Mouse (Mus musculus): ENCODE results near the gene Ppm1l. TPM values are rescaled to one million over a fixed set of nuclear protein-coding genes. Genes with fewer than 3 reads are reported as not detected.

Ppm1l gene
- polyA plus RNA-seq, 1 experiment: 6.8 TPM

GRCm38 (mm10) chr3:69364151-69364550 lies 47.5 kb downstream of the Ppm1l start:
- no peak overlapping the region for H3K4me2 ChIP-seq (ENCODE audit: low read depth)
- no peaks in the 10 kb centered on the region for H3K27me3 ChIP-seq (ENCODE audit: control insufficient read depth, insufficient read depth, insufficient read length)
- TF ChIP-seq POLR2A (IDR thresholded peaks at IDR 0.05; ENCODE audit: insufficient read length, low read depth) (no peak), TCF3 (IDR thresholded peaks at IDR 0.05; ENCODE audit: insufficient read length, low read depth) (no peak), CEBPB (IDR thresholded peaks at IDR 0.05; ENCODE audit: insufficient read depth, poor library complexity, severe bottlenecking) (no peak), TCF12 (IDR thresholded peaks at IDR 0.05; ENCODE audit: insufficient read depth, poor library complexity, severe bottlenecking) (no peak)
- H3K36me3 ChIP-seq (ENCODE audit: control insufficient read depth, insufficient read depth): no peaks in the 10 kb centered on the region
- H3K4me3 ChIP-seq: no peak overlapping the region
- H3K79me2 ChIP-seq (ENCODE audit: control insufficient read depth, insufficient read depth): no peaks in the 10 kb centered on the region
- H3ac ChIP-seq (ENCODE audit: control insufficient read depth, insufficient read length): no peak overlapping the region

GRCm38 (mm10) chr3:69367916-69368315 lies 51.3 kb downstream of the Ppm1l start:
- no peak overlapping the region for H3K4me3 ChIP-seq
- TF ChIP-seq TCF3 (IDR thresholded peaks at IDR 0.05; ENCODE audit: insufficient read length, low read depth): no peak
- no peak for TF ChIP-seq MAX (IDR thresholded peaks at IDR 0.05; ENCODE audit: low read depth)
- no peak for TF ChIP-seq MYOG (IDR thresholded peaks at IDR 0.05; ENCODE audit: control insufficient read depth in 1 of 3, insufficient read depth in 1 of 3, insufficient read length in 2 of 3, low read depth in 2 of 3)
- no peak for TF ChIP-seq CEBPB (IDR thresholded peaks at IDR 0.05; ENCODE audit: insufficient read depth, poor library complexity, severe bottlenecking)
- TF ChIP-seq TCF12 (IDR thresholded peaks at IDR 0.05; ENCODE audit: insufficient read depth, poor library complexity, severe bottlenecking): no peak
- no peak overlapping the region for H3K4me2 ChIP-seq (ENCODE audit: low read depth)

DNA sequence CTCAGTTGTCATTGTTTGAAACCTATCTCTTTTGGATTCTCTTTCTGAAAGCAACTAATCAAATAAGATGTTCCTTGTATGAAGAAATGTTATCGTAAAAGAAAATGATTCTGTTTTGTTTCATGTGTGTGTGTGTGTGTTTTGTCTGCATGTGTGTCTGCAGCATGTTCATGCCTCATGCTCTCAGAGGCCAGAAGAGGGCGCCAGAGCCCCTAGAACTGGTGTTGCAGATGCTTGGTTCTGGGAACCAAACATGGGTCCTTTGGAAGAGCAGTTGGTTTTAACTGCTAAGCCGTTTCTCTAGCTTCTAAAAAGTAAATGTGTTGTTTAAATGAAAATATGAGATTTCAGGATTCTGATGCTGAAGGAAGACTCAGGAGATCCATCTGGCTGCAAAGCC lies 56.1 kb downstream of the Ppm1l start:
- no peak overlapping the region for H3K4me2 ChIP-seq (ENCODE audit: low read depth)
- no peak overlapping the region for H3K4me3 ChIP-seq
- H3K79me2 ChIP-seq (ENCODE audit: control insufficient read depth, insufficient read depth): no peaks in the 10 kb centered on the region
- H3K36me3 ChIP-seq (ENCODE audit: control insufficient read depth, insufficient read depth): no peaks in the 10 kb centered on the region
- no peak for TF ChIP-seq TCF3 (IDR thresholded peaks at IDR 0.05; ENCODE audit: insufficient read length, low read depth)
- no peak for TF ChIP-seq CEBPB (IDR thresholded peaks at IDR 0.05; ENCODE audit: insufficient read depth, poor library complexity, severe bottlenecking)
- TF ChIP-seq USF1 (IDR thresholded peaks at IDR 0.05; ENCODE audit: low read depth): no peak
- no peak for TF ChIP-seq REST (IDR thresholded peaks at IDR 0.05; ENCODE audit: insufficient read depth, insufficient read length)
- TF ChIP-seq SRF (IDR thresholded peaks at IDR 0.05; ENCODE audit: control insufficient read depth, insufficient read length, low read depth): no peak
- TF ChIP-seq MAX (IDR thresholded peaks at IDR 0.05; ENCODE audit: low read depth): no peak
- TF ChIP-seq E2F4 (IDR thresholded peaks at IDR 0.05; ENCODE audit: insufficient read depth): no peak
- no peak for TF ChIP-seq POLR2A (IDR thresholded peaks at IDR 0.05; ENCODE audit: insufficient read length, low read depth)
- no peak for TF ChIP-seq TCF12 (IDR thresholded peaks at IDR 0.05; ENCODE audit: insufficient read depth, poor library complexity, severe bottlenecking)
- no peak for TF ChIP-seq MYOD1 (IDR thresholded peaks at IDR 0.05; ENCODE audit: control insufficient read depth in 1 of 3, insufficient read length in 2 of 3, low read depth in 2 of 3)
- TF ChIP-seq MYOG (IDR thresholded peaks at IDR 0.05; ENCODE audit: control insufficient read depth in 1 of 3, insufficient read depth in 1 of 3, insufficient read length in 2 of 3, low read depth in 2 of 3): no peak
- TF ChIP-seq POLR2AphosphoS2 (IDR thresholded peaks at IDR 0.05; ENCODE audit: insufficient read length, low read depth): no peak
- no peak overlapping the region for H3ac ChIP-seq (ENCODE audit: control insufficient read depth, insufficient read length)
- no peaks in the 10 kb centered on the region for H3K27me3 ChIP-seq (ENCODE audit: control insufficient read depth, insufficient read depth, insufficient read length)

More at GRCm38 (mm10) chr3:69367916-69368315, 51.3 kb downstream of the Ppm1l start:
- H3K79me2 ChIP-seq (ENCODE audit: control insufficient read depth, insufficient read depth): no peaks in the 10 kb centered on the region
- H3ac ChIP-seq (ENCODE audit: control insufficient read depth, insufficient read length): no peak overlapping the region
- H3K27me3 ChIP-seq (ENCODE audit: control insufficient read depth, insufficient read depth, insufficient read length): no peaks in the 10 kb centered on the region
- no peaks in the 10 kb centered on the region for H3K36me3 ChIP-seq (ENCODE audit: control insufficient read depth, insufficient read depth)

- no peak overlapping the region for H3K4me2 ChIP-seq (ENCODE audit: low read depth)
- H3K27me3 ChIP-seq (ENCODE audit: control insufficient read depth, insufficient read depth, insufficient read length): no peaks in the 10 kb centered on the region
- no peaks in the 10 kb centered on the region for H3K36me3 ChIP-seq (ENCODE audit: control insufficient read depth, insufficient read depth)
- TF ChIP-seq REST (IDR thresholded peaks at IDR 0.05; ENCODE audit: insufficient read depth, insufficient read length): no peak
- TF ChIP-seq MYOG (IDR thresholded peaks at IDR 0.05; ENCODE audit: control insufficient read depth in 1 of 3, insufficient read depth in 1 of 3, insufficient read length in 2 of 3, low read depth in 2 of 3): no peak
- no peak for TF ChIP-seq MAX (IDR thresholded peaks at IDR 0.05; ENCODE audit: low read depth)
- TF ChIP-seq POLR2AphosphoS2 (IDR thresholded peaks at IDR 0.05; ENCODE audit: insufficient read length, low read depth): no peak
- TF ChIP-seq SRF (IDR thresholded peaks at IDR 0.05; ENCODE audit: control insufficient read depth, insufficient read length, low read depth): no peak
- TF ChIP-seq MYOD1 (IDR thresholded peaks at IDR 0.05; ENCODE audit: control insufficient read depth in 1 of 3, insufficient read length in 2 of 3, low read depth in 2 of 3): no peak
- TF ChIP-seq CEBPB (IDR thresholded peaks at IDR 0.05; ENCODE audit: insufficient read depth, poor library complexity, severe bottlenecking): no peak
- no peak for TF ChIP-seq E2F4 (IDR thresholded peaks at IDR 0.05; ENCODE audit: insufficient read depth)
- no peak for TF ChIP-seq TCF12 (IDR thresholded peaks at IDR 0.05; ENCODE audit: insufficient read depth, poor library complexity, severe bottlenecking)
- TF ChIP-seq POLR2A (IDR thresholded peaks at IDR 0.05; ENCODE audit: insufficient read length, low read depth): no peak
- no peak for TF ChIP-seq USF1 (IDR thresholded peaks at IDR 0.05; ENCODE audit: low read depth)
- TF ChIP-seq TCF3 (IDR thresholded peaks at IDR 0.05; ENCODE audit: insufficient read length, low read depth): no peak
- H3K4me3 ChIP-seq: no peak overlapping the region
- no peaks in the 10 kb centered on the region for H3K79me2 ChIP-seq (ENCODE audit: control insufficient read depth, insufficient read depth)
- no peak overlapping the region for H3ac ChIP-seq (ENCODE audit: control insufficient read depth, insufficient read length)
Measured at GRCm38 (mm10) chr3:69373544-69374306, 57.1 kb downstream of the Ppm1l start.

- H3ac ChIP-seq (ENCODE audit: control insufficient read depth, insufficient read length): no peak overlapping the region
- no peak for TF ChIP-seq USF1 (IDR thresholded peaks at IDR 0.05; ENCODE audit: low read depth)
- TF ChIP-seq MYOD1 (IDR thresholded peaks at IDR 0.05; ENCODE audit: control insufficient read depth in 1 of 3, insufficient read length in 2 of 3, low read depth in 2 of 3): no peak
- no peak for TF ChIP-seq TCF3 (IDR thresholded peaks at IDR 0.05; ENCODE audit: insufficient read length, low read depth)
- no peak for TF ChIP-seq MYOG (IDR thresholded peaks at IDR 0.05; ENCODE audit: control insufficient read depth in 1 of 3, insufficient read depth in 1 of 3, insufficient read length in 2 of 3, low read depth in 2 of 3)
- no peak for TF ChIP-seq SRF (IDR thresholded peaks at IDR 0.05; ENCODE audit: control insufficient read depth, insufficient read length, low read depth)
- TF ChIP-seq E2F4 (IDR thresholded peaks at IDR 0.05; ENCODE audit: insufficient read depth): no peak
- TF ChIP-seq REST (IDR thresholded peaks at IDR 0.05; ENCODE audit: insufficient read depth, insufficient read length): no peak
- no peaks in the 10 kb centered on the region for H3K36me3 ChIP-seq (ENCODE audit: control insufficient read depth, insufficient read depth)
- H3K79me2 ChIP-seq (ENCODE audit: control insufficient read depth, insufficient read depth): no peaks in the 10 kb centered on the region
- no peak overlapping the region for H3K4me3 ChIP-seq
- no peaks in the 10 kb centered on the region for H3K27me3 ChIP-seq (ENCODE audit: control insufficient read depth, insufficient read depth, insufficient read length)
- no peak overlapping the region for H3K4me2 ChIP-seq (ENCODE audit: low read depth)
Measured at GRCm38 (mm10) chr3:69374538-69374937, 57.9 kb downstream of the Ppm1l start.

Measured in myocyte (in vitro differentiated cells).